Mouse (Mus musculus): ENCODE data around the gene Irf2bp2. TPM values are rescaled to one million over a fixed set of nuclear protein-coding genes. Genes with fewer than 3 reads are reported as not detected.
"Not testable (repeated sequence)": the region's sequence is repeated elsewhere in the genome, so short reads cannot be mapped to it uniquely, and the experiment has no call there.

Irf2bp2 gene
- polyA plus RNA-seq, 1 experiment from 2014 or later = 7.8 TPM

DNA sequence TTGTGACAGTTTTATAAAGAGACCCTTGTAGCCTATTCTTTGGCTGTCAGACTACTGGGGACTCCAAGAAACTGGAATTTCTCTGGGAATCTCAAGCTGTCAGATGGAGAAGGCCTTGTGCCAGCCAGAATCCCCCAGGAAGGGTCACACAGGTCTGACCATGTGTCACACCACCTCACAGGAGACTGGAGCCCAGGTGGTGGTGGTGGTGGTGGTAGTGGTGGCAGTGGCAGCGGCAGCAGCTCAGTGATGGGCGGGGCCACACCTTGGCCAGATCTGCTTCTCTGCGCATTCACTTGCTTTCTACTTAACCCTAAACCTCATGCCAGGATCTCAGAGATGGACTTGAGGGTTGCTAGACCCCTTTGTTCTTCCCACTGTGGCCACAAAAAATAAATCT is 19.0 kb upstream of the Irf2bp2 start:
- WGBS = 87% methylated on average over 3 of the region's 3 CpGs
- Histone ChIP-seq H3K27ac (replicated peaks; ENCODE audit: low read depth, low read length) (no peak overlapping the region), H3K36me3 (ENCODE audit: control insufficient read depth, insufficient read depth, low read length) (no peaks in the 10 kb centered on the region), H3K9ac (replicated peaks; ENCODE audit: low read length) (no peak overlapping the region), H3K4me3 (replicated peaks; ENCODE audit: low read depth, low read length) (no peak overlapping the region), H3K4me2 (ENCODE audit: low read length) (no peak overlapping the region), H3K4me1 (ENCODE audit: control insufficient read depth, insufficient read depth, low read length) (peaks cover 7% of the 10 kb centered on the region; the same call in 1 of the 2 replicates), H3K27me3 (ENCODE audit: control insufficient read depth, insufficient read depth, low read length) (no peaks in the 10 kb centered on the region), H3K9me3 (ENCODE audit: control insufficient read depth, low read length) (no peaks in the 10 kb centered on the region)
- DNase-seq = no peak
- ATAC-seq (ENCODE audit: low FRiP score, low TSS enrichment) = no peak

DNA sequence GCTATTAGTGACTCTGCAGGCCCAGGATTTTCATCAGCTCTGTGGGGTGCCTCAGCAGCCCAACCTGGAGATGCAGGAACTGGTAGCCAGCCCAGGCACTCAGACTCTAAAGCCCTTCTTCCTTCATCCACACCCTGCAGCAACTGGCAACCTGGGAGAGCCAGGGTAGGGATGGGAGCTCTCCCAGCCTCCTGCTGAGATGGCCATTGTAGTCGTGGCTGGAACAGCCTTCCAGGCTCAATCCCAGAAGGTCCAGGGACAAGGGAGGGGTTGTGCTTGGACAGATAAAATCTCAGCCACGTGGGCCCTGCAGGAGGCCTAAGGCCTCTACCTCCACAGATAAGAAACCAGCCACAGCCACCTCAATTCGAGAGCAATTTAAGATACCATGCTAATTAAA is 16.9 kb upstream of the Irf2bp2 start:
- H3K36me3 ChIP-seq (ENCODE audit: control insufficient read depth, insufficient read depth, low read length) = no peaks in the 10 kb centered on the region
- H3K27me3 ChIP-seq (ENCODE audit: control insufficient read depth, insufficient read depth, low read length) = no peaks in the 10 kb centered on the region
- no peak overlapping the region for H3K4me2 ChIP-seq (ENCODE audit: low read length)
- WGBS = 16% methylated on average over 3 of the region's 3 CpGs
- H3K4me3 ChIP-seq (replicated peaks; ENCODE audit: low read depth, low read length) = no peak overlapping the region
- no peaks in the 10 kb centered on the region for H3K9me3 ChIP-seq (ENCODE audit: control insufficient read depth, low read length)
- no peak overlapping the region for H3K9ac ChIP-seq (replicated peaks; ENCODE audit: low read length)
- H3K4me1 ChIP-seq (ENCODE audit: control insufficient read depth, insufficient read depth, low read length) = peaks cover 7% of the 10 kb centered on the region; the same call in 1 of the 2 replicates
- no peak for DNase-seq
- no peak for ATAC-seq (ENCODE audit: low FRiP score, low TSS enrichment)
- H3K27ac ChIP-seq (replicated peaks; ENCODE audit: low read depth, low read length) = no peak overlapping the region

DNA sequence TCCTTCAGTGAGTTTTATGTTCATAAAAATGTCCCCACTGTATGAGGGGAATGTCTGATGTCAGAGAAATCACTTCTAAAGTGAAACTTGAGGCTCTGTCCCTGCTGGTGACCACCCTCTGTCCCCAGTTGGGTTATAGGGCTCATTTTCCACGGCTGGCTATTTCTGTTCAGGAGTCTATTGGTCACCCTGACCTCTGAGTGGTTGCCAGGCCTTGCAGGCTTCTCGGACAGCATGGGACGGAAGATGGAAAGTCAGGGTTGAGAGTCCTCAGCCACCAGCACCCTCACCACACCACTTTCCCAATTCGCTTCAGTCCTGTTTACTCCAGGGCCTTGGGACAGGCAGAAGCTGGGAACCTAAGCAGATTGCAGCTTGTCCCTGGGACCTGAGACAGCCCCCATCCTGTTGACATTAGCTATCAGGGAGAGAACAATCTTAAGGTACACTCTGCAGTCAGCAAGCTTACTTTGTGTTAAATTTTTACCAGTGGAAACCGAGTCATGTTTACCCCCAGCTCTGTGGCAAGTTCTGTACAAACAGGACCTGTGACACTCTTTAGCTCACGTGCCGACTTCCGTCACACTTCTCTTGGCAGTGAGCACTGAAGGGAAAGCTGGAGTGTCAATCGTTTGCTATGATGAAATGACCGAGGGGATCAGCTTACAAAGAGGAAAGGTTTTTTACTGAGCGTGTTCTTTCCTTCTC is 15.9 kb upstream of the Irf2bp2 start:
- peaks cover 7% of the 10 kb centered on the region; the same call in 1 of the 2 replicates for H3K4me1 ChIP-seq (ENCODE audit: control insufficient read depth, insufficient read depth, low read length)
- H3K9me3 ChIP-seq (ENCODE audit: control insufficient read depth, low read length) = no peaks in the 10 kb centered on the region
- H3K9ac ChIP-seq (replicated peaks; ENCODE audit: low read length) = no peak overlapping the region
- H3K27ac ChIP-seq (replicated peaks; ENCODE audit: low read depth, low read length) = no peak overlapping the region
- DNase-seq (no peak), ATAC-seq (ENCODE audit: low FRiP score, low TSS enrichment) (no peak)
- H3K27me3 ChIP-seq (ENCODE audit: control insufficient read depth, insufficient read depth, low read length) = no peaks in the 10 kb centered on the region
- H3K36me3 ChIP-seq (ENCODE audit: control insufficient read depth, insufficient read depth, low read length) = no peaks in the 10 kb centered on the region
- H3K4me3 ChIP-seq (replicated peaks; ENCODE audit: low read depth, low read length) = no peak overlapping the region
- 92% methylated on average over 11 of the region's 11 CpGs for WGBS
- H3K4me2 ChIP-seq (ENCODE audit: low read length) = no peak overlapping the region

DNA sequence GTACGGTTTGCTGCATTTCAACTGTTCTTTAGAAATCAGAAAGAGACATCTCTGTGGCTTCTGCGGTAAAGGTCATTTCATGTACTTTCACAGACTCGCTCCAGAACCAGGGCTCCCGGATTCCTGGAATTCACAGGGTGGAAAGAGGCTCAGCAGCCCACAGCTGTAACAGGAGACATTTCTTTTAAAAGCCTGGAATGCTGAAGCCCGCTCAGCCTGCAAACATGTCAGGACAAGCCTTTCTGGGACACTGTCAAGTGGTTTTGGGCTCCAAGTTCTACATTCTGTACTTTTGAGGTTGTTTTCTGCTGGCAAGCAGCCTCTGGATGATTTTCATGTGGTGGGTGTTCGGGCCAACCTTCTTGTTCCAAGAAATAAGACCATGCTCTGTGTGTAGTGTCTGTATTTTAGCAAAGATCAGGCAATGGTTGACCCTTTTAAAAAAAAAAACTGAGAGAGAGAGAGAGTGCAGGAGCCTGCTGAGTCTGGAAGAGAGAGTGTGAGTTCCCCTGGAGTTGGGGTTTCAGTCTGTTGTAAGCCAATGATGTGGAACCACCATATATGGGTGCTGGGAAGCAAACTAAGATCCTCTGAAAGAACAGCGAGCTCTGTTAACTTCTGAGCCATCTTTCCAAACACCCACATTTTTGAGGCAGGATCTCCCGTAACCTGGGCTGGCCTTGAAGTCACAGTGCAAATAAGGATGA is 9.6 kb upstream of the Irf2bp2 start:
- Histone ChIP-seq H3K9ac (replicated peaks; ENCODE audit: low read length) (no peak overlapping the region), H3K4me3 (replicated peaks; ENCODE audit: low read depth, low read length) (no peak overlapping the region), H3K27me3 (ENCODE audit: control insufficient read depth, insufficient read depth, low read length) (no peaks in the 10 kb centered on the region), H3K4me2 (ENCODE audit: low read length) (no peak overlapping the region), H3K36me3 (ENCODE audit: control insufficient read depth, insufficient read depth, low read length) (no peaks in the 10 kb centered on the region), H3K27ac (replicated peaks; ENCODE audit: low read depth, low read length) (no peak overlapping the region), H3K4me1 (ENCODE audit: control insufficient read depth, insufficient read depth, low read length) (peaks cover 18% of the 10 kb centered on the region), H3K9me3 (ENCODE audit: control insufficient read depth, low read length) (no peaks in the 10 kb centered on the region)
- ATAC-seq (ENCODE audit: low FRiP score, low TSS enrichment) (no peak), DNase-seq (no peak)
- 38% methylated on average over 8 of the region's 8 CpGs for WGBS

DNA sequence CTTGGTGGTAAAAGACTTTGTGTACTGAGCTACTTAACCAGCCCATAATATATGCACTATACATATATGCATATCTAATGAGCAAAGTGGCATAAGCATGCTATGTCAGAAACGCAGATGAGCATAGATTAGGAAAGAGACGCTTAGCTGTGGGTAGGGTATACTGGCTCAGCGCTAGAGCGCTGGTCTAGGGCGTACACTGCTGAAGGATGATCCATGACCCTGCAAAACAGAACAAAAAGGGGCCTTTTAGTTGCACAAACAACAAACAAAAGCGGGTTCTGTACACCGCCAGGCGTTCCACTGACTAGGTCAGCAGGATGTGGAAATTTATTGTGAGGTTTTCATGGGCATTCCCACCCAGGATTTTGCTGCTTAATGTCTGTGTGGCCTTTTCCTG is 8.9 kb upstream of the Irf2bp2 start:
- H3K4me2 ChIP-seq (ENCODE audit: low read length) = no peak overlapping the region
- no peak overlapping the region; the same call in 1 of the 2 replicates for H3K27ac ChIP-seq (replicated peaks; ENCODE audit: low read depth, low read length)
- H3K27me3 ChIP-seq (ENCODE audit: control insufficient read depth, insufficient read depth, low read length) = no peaks in the 10 kb centered on the region
- 53% methylated on average over 8 of the region's 8 CpGs for WGBS
- H3K36me3 ChIP-seq (ENCODE audit: control insufficient read depth, insufficient read depth, low read length) = no peaks in the 10 kb centered on the region
- no peak overlapping the region for H3K4me3 ChIP-seq (replicated peaks; ENCODE audit: low read depth, low read length)
- no peak for ATAC-seq (ENCODE audit: low FRiP score, low TSS enrichment)
- no peaks in the 10 kb centered on the region for H3K9me3 ChIP-seq (ENCODE audit: control insufficient read depth, low read length)
- no peak for DNase-seq
- peaks cover 14% of the 10 kb centered on the region for H3K4me1 ChIP-seq (ENCODE audit: control insufficient read depth, insufficient read depth, low read length)
- no peak overlapping the region for H3K9ac ChIP-seq (replicated peaks; ENCODE audit: low read length)

DNA sequence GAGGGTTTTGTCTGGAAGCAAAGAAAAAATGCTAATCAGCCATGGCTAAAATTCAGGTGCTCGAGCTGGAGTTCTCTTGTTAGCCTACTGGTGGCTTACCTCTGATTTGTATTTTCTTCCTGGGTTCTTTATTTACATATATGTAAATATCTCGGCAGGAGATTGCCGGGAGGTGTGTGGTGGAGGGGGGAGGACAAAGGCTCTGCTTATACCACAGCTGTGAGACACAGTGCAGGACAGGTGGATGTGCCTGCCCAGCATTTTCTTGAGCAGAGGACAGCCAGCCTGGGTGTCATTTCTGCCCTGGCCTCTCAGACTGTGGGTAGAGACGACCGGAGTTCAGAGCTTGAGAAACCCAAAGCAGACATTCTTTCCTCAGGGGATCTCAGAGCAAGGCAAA is 7.5 kb upstream of the Irf2bp2 start:
- H3K9ac ChIP-seq (replicated peaks; ENCODE audit: low read length) = no peak overlapping the region
- no peaks in the 10 kb centered on the region for H3K36me3 ChIP-seq (ENCODE audit: control insufficient read depth, insufficient read depth, low read length)
- WGBS = 13% methylated on average over 5 of the region's 5 CpGs
- no peak for ATAC-seq (ENCODE audit: low FRiP score, low TSS enrichment)
- no peak overlapping the region for H3K27ac ChIP-seq (replicated peaks; ENCODE audit: low read depth, low read length)
- no peaks in the 10 kb centered on the region for H3K9me3 ChIP-seq (ENCODE audit: control insufficient read depth, low read length)
- H3K4me2 ChIP-seq (ENCODE audit: low read length) = no peak overlapping the region
- no peak overlapping the region for H3K4me3 ChIP-seq (replicated peaks; ENCODE audit: low read depth, low read length)
- H3K4me1 ChIP-seq (ENCODE audit: control insufficient read depth, insufficient read depth, low read length) = peaks cover 24% of the 10 kb centered on the region
- no peak for DNase-seq
- H3K27me3 ChIP-seq (ENCODE audit: control insufficient read depth, insufficient read depth, low read length) = no peaks in the 10 kb centered on the region

DNA sequence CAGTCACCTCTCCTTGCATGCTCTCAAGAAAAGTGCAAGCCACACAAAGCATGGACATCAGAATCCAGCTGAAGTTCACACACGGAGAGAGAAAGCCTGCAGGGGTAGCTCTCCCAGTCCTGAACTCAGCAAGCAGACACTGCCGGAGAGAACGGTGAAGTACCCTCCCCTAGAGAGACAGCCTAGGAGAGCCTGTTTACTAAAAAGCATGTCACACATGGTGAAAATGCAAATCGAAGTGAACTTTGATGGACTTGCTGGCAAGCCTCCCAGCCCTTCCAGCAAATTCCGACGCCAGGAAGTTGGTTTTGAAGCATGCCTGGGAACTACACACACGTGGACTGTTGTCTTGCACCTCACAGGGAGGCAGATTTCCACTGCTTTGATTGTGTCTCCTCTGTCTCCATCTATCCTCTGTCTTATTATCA is 7.0 kb upstream of the Irf2bp2 start:
- Histone ChIP-seq H3K36me3 (ENCODE audit: control insufficient read depth, insufficient read depth, low read length) (no peaks in the 10 kb centered on the region), H3K27me3 (ENCODE audit: control insufficient read depth, insufficient read depth, low read length) (no peaks in the 10 kb centered on the region), H3K4me3 (replicated peaks; ENCODE audit: low read depth, low read length) (no peak overlapping the region), H3K9ac (replicated peaks; ENCODE audit: low read length) (no peak overlapping the region), H3K4me1 (ENCODE audit: control insufficient read depth, insufficient read depth, low read length) (peaks cover 27% of the 10 kb centered on the region), H3K9me3 (ENCODE audit: control insufficient read depth, low read length) (no peaks in the 10 kb centered on the region), H3K27ac (replicated peaks; ENCODE audit: low read depth, low read length) (no peak overlapping the region), H3K4me2 (ENCODE audit: low read length) (no peak overlapping the region)
- 2% methylated on average over 7 of the region's 7 CpGs for WGBS
- DNase-seq (peak; percentile 73), ATAC-seq (ENCODE audit: low FRiP score, low TSS enrichment) (no peak; the same call in 1 of the 2 replicates)

DNA sequence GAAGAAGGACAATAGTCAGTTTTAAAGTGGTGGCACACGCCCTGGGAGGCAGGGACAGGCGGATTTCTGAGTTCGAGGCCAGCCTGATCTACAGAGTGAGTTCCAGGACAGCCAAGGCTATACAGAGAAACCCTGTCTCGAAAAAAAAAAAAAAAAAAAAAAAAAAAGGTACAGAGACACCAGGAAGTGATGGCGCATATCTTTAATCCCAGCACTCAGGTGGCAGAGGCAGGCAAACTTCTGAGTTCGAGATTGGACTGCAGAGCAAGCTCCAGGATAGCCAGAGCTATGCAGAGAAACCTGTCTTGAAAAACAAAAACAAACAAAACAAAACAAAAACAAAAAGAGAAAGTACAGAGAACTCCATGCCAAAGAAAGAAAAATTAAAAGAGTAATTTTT is 6.6 kb upstream of the Irf2bp2 start:
- not testable (repeated sequence) for DNase-seq; H3K4me2 ChIP-seq (ENCODE audit: low read length); H3K36me3 ChIP-seq (ENCODE audit: control insufficient read depth, insufficient read depth, low read length); H3K27me3 ChIP-seq (ENCODE audit: control insufficient read depth, insufficient read depth, low read length); H3K27ac ChIP-seq (replicated peaks; ENCODE audit: low read depth, low read length); ATAC-seq (ENCODE audit: low FRiP score, low TSS enrichment); H3K4me3 ChIP-seq (replicated peaks; ENCODE audit: low read depth, low read length); H3K9ac ChIP-seq (replicated peaks; ENCODE audit: low read length); H3K9me3 ChIP-seq (ENCODE audit: control insufficient read depth, low read length)
- WGBS = 88% methylated on average over 6 of the region's 6 CpGs
- peaks cover 32% of the 10 kb centered on the region for H3K4me1 ChIP-seq (ENCODE audit: control insufficient read depth, insufficient read depth, low read length)

DNA sequence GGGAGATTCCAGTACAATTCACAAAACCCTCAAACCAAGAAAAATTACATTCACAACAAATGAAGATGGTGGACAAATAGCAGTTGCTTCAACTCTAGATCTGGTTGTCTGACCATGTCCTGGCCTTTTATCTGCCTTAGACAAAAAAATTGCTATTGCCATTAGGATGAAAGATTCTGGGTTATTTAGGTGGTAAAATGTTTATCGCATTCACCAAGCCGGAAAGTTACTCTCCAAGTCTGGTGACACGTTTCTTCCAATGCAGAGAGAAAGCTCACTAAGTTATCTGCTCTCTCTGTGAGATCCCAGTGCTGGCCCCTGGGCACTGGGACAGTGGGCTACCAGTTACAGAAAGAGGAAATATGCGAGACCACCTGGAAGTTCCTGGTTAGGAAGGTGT is 5.5 kb upstream of the Irf2bp2 start:
- Histone ChIP-seq H3K4me3 (replicated peaks; ENCODE audit: low read depth, low read length) (no peak overlapping the region), H3K4me1 (ENCODE audit: control insufficient read depth, insufficient read depth, low read length) (peaks cover 39% of the 10 kb centered on the region), H3K9me3 (ENCODE audit: control insufficient read depth, low read length) (no peaks in the 10 kb centered on the region), H3K36me3 (ENCODE audit: control insufficient read depth, insufficient read depth, low read length) (no peaks in the 10 kb centered on the region), H3K4me2 (ENCODE audit: low read length) (no peak overlapping the region), H3K27me3 (ENCODE audit: control insufficient read depth, insufficient read depth, low read length) (no peaks in the 10 kb centered on the region), H3K27ac (replicated peaks; ENCODE audit: low read depth, low read length) (no peak overlapping the region), H3K9ac (replicated peaks; ENCODE audit: low read length) (no peak overlapping the region)
- WGBS = 93% methylated on average over 4 of the region's 4 CpGs
- DNase-seq (no peak), ATAC-seq (ENCODE audit: low FRiP score, low TSS enrichment) (no peak)
